Mouse (Mus musculus) regulatory T cell (primary cell): ENCODE measurements around the gene 4930447C04Rik.

ENCODE experiments used
- in situ Hi-C: fragments of 300-600 bp; cut with MboI, MseI; formaldehyde crosslinking; loops from one replicate; pipeline ENCODE4 v1.15.1; 2025; ENCODE audit warnings: high pct_unique_total_duplicates

Gene 4930447C04Rik

GRCm38 (mm10) chr12:72940071-72940821, at the start of gene 4930447C04Rik:
Gene 4930447C04Rik (minus strand): TSS chr12:72940774.
- in situ Hi-C loops, result no loop called here

- in situ Hi-C loops, result no loop called here
These were observed 42.7 kb upstream of the 4930447C04Rik start for GRCm38 (mm10) chr12:72983071-72983857.

GRCm38 (mm10) chr12:72982616-72983015, 42.0 kb upstream of the 4930447C04Rik start:
- in situ Hi-C loops, result no loop called here

- in situ Hi-C loops, result no loop called here
These were observed 38.7 kb upstream of the 4930447C04Rik start for GRCm38 (mm10) chr12:72979236-72979635.

GRCm38 (mm10) chr12:72977851-72978250, 37.3 kb upstream of the 4930447C04Rik start:
- in situ Hi-C loops, result no loop called here

- in situ Hi-C loops, result no loop called here
These were observed 36.1 kb upstream of the 4930447C04Rik start for GRCm38 (mm10) chr12:72976718-72977117.

- in situ Hi-C loops, result no loop called here
These were observed 35.6 kb upstream of the 4930447C04Rik start for GRCm38 (mm10) chr12:72976172-72976571.

GRCm38 (mm10) chr12:72973161-72973560, 32.6 kb upstream of the 4930447C04Rik start:
- in situ Hi-C loops, result loop anchor here (5.0 to 25.0 kb wide), 2 partner anchors 131 to 1711 kb away; no protein-coding TSS in a partner anchor

GRCm38 (mm10) chr12:72970620-72971019, 30.0 kb upstream of the 4930447C04Rik start:
- in situ Hi-C loops, result loop anchor here (5.0 to 25.0 kb wide), 2 partner anchors 128 to 1708 kb away; no protein-coding TSS in a partner anchor

- in situ Hi-C loops, result loop anchor here (25.0 kb wide), 1 partner anchor 1705 kb away; no protein-coding TSS in a partner anchor
These were observed 27.0 kb upstream of the 4930447C04Rik start for GRCm38 (mm10) chr12:72967541-72967940.

- in situ Hi-C loops, result loop anchor here (25.0 kb wide), 1 partner anchor 1700 kb away; no protein-coding TSS in a partner anchor
These were observed 22.2 kb upstream of the 4930447C04Rik start for GRCm38 (mm10) chr12:72962761-72963160.

GRCm38 (mm10) chr12:72958446-72958845, 17.9 kb upstream of the 4930447C04Rik start:
- in situ Hi-C loops, result loop anchor here (25.0 kb wide), 1 partner anchor 1696 kb away; no protein-coding TSS in a partner anchor

- in situ Hi-C loops, result loop anchor here (25.0 kb wide), 1 partner anchor 1696 kb away; no protein-coding TSS in a partner anchor
These were observed 17.4 kb upstream of the 4930447C04Rik start for GRCm38 (mm10) chr12:72957829-72958424.

- in situ Hi-C loops, result loop anchor here (5.0 to 25.0 kb wide), 2 partner anchors 787 to 1693 kb away; no protein-coding TSS in a partner anchor
These were observed 14.3 kb upstream of the 4930447C04Rik start for GRCm38 (mm10) chr12:72954906-72955305.

GRCm38 (mm10) chr12:72953858-72954257, 13.3 kb upstream of the 4930447C04Rik start:
- in situ Hi-C loops, result loop anchor here (5.0 to 25.0 kb wide), 2 partner anchors 788 to 1692 kb away; no protein-coding TSS in a partner anchor

GRCm38 (mm10) chr12:72953089-72953488, 12.5 kb upstream of the 4930447C04Rik start:
- in situ Hi-C loops, result loop anchor here (5.0 to 25.0 kb wide), 2 partner anchors 789 to 1691 kb away; no protein-coding TSS in a partner anchor

- in situ Hi-C loops, result no loop called here
These were observed 6.8 kb upstream of the 4930447C04Rik start for GRCm38 (mm10) chr12:72947335-72947734.

GRCm38 (mm10) chr12:72946805-72947204, 6.2 kb upstream of the 4930447C04Rik start:
- in situ Hi-C loops, result no loop called here

GRCm38 (mm10) chr12:72946064-72946395, 5.5 kb upstream of the 4930447C04Rik start:
- in situ Hi-C loops, result no loop called here

GRCm38 (mm10) chr12:72945301-72946063, 4.9 kb upstream of the 4930447C04Rik start:
- in situ Hi-C loops, result no loop called here
